Mouse (Mus musculus) hindbrain, embryonic 15.5 days (tissue): Measurements from ENCODE around the gene Fzd2. TPM values are rescaled to one million over a fixed set of nuclear protein-coding genes. Genes with fewer than 3 reads are reported as not detected.
"Not testable (repeated sequence)": the region's sequence is repeated elsewhere in the genome, so short reads cannot be mapped to it uniquely, and the experiment has no call there.

Experiments used
- ATAC-seq: fragments of 200-750 bp; cut with Nextera tagmentation; 2 replicates; pipeline ENCODE4 v1.8.0; 2017; ENCODE audit warnings: low read depth, moderate number of reproducible peaks, moderate TSS enrichment; ENCODE audit not compliant: low FRiP score
- H3K27ac ChIP-seq: fragments of 300-500 bp; sonication (generic); replicated peaks from 2 replicates; pipeline ENCODE4 v1.5.1; 2015; ENCODE audit warnings: mild to moderate bottlenecking, inconsistent platforms
- H3K27me3 ChIP-seq: fragments of 300-500 bp; sonication (generic); 2 replicates; pipeline ENCODE4 v1.6.1; 2015; ENCODE audit warnings: control low read depth, inconsistent platforms
- H3K36me3 ChIP-seq: fragments of 300-500 bp; sonication (generic); 2 replicates; pipeline ENCODE4 v1.6.1; 2015; ENCODE audit warnings: control low read depth, inconsistent platforms
- H3K4me1 ChIP-seq: fragments of 300-500 bp; sonication (generic); replicated peaks from 2 replicates; pipeline ENCODE4 v1.6.1; 2015; ENCODE audit warnings: control low read depth, inconsistent platforms
- H3K4me2 ChIP-seq: fragments of 300-500 bp; sonication (generic); 2 replicates; pipeline ENCODE4 v1.6.1; 2015; ENCODE audit warnings: moderate library complexity, mild to moderate bottlenecking, inconsistent platforms
- H3K4me3 ChIP-seq: fragments of 300-500 bp; sonication (generic); 2 replicates; pipeline ENCODE4 v1.5.1; 2015; ENCODE audit warnings: mild to moderate bottlenecking, inconsistent platforms
- H3K9ac ChIP-seq: fragments of 300-500 bp; sonication (generic); 2 replicates; pipeline ENCODE4 v1.6.1; 2015; ENCODE audit warnings: inconsistent platforms
- H3K9me3 ChIP-seq: fragments of 300-500 bp; sonication (generic); 2 replicates; pipeline ENCODE4 v1.6.1; 2016; ENCODE audit warnings: control low read depth, inconsistent platforms
- WGBS: fragments of 180-500 bp; shearing (Covaris S2); methylation state at CpG from one replicate; pipeline ENCODE4 v1.1.7; 2015; 5-methylcytosine and 5-hydroxymethylcytosine counted together
- polyA plus RNA-seq: library from polyadenylated mRNA; unstranded; fragments of >200 nt; fragmentation: Nextera tagmentation; extraction: Ambion mirVana; gene quantifications from 2 replicates; pipeline ENCODE4 v1.2.1, GENCODE M21; 2015

Gene Fzd2
- polyA plus RNA-seq, 1 experiment from 2014 or later, result 7.9 TPM

GRCm38 (mm10) chr11:102586445-102587130 lies 17.6 kb upstream of the Fzd2 start:
- Histone ChIP-seq H3K9ac (no peak overlapping the region), H3K4me1 (peaks cover 12% of the 10 kb centered on the region), H3K27me3 (no peaks in the 10 kb centered on the region), H3K27ac (no peak overlapping the region), H3K4me3 (no peak overlapping the region), H3K4me2 (no peak overlapping the region), H3K36me3 (no peaks in the 10 kb centered on the region), H3K9me3 (no peaks in the 10 kb centered on the region)
- no peak for ATAC-seq
- WGBS, result 95% methylated on average over 4 of the region's 4 CpGs

- no peaks in the 10 kb centered on the region for H3K9me3 ChIP-seq
- H3K36me3 ChIP-seq, result no peaks in the 10 kb centered on the region
- H3K4me3 ChIP-seq, result no peak overlapping the region
- WGBS, result 85% methylated on average over 3 of the region's 3 CpGs
- no peak overlapping the region for H3K9ac ChIP-seq
- H3K4me1 ChIP-seq, result peaks cover 3% of the 10 kb centered on the region; the same call in 1 of the 2 replicates
- H3K27me3 ChIP-seq, result no peaks in the 10 kb centered on the region
- no peak overlapping the region for H3K4me2 ChIP-seq
- no peak overlapping the region for H3K27ac ChIP-seq
- no peak for ATAC-seq
Observed at GRCm38 (mm10) chr11:102587554-102587953, 16.6 kb upstream of the Fzd2 start.

GRCm38 (mm10) chr11:102595341-102595820 lies 8.8 kb upstream of the Fzd2 start:
- Histone ChIP-seq H3K27me3 (no peaks in the 10 kb centered on the region), H3K36me3 (no peaks in the 10 kb centered on the region), H3K4me3 (no peak overlapping the region), H3K9me3 (no peaks in the 10 kb centered on the region), H3K4me1 (peaks cover 7% of the 10 kb centered on the region; the same call in 1 of the 2 replicates), H3K9ac (no peak overlapping the region), H3K4me2 (no peak overlapping the region), H3K27ac (no peak overlapping the region)
- WGBS, result 10% methylated on average over 3 of the region's 4 CpGs
- ATAC-seq, result no peak

- no peak for ATAC-seq
- no peak overlapping the region for H3K4me3 ChIP-seq
- H3K4me2 ChIP-seq, result no peak overlapping the region
- H3K9ac ChIP-seq, result no peak overlapping the region
- no peaks in the 10 kb centered on the region for H3K36me3 ChIP-seq
- H3K4me1 ChIP-seq, result peaks cover 26% of the 10 kb centered on the region
- H3K27ac ChIP-seq, result no peak overlapping the region
- H3K9me3 ChIP-seq, result no peaks in the 10 kb centered on the region
- WGBS, result 95% methylated on average over 3 of the region's 3 CpGs
- H3K27me3 ChIP-seq, result peaks cover 2% of the 10 kb centered on the region; the same call in 1 of the 2 replicates
Observed at GRCm38 (mm10) chr11:102599912-102600311, 4.3 kb upstream of the Fzd2 start.

GRCm38 (mm10) chr11:102602816-102603495 lies 1.2 kb upstream of the Fzd2 start:
- Histone ChIP-seq H3K4me3 (peak overlapping the region; percentile 77), H3K27me3 (peaks cover 5% of the 10 kb centered on the region; the same call in 1 of the 2 replicates), H3K27ac (peak overlapping the region; percentile 85), H3K4me1 (peaks cover 37% of the 10 kb centered on the region), H3K9ac (peak overlapping the region; percentile 41), H3K9me3 (no peaks in the 10 kb centered on the region), H3K36me3 (no peaks in the 10 kb centered on the region), H3K4me2 (peak overlapping the region; percentile 95)
- WGBS, result 1% methylated on average over 13 of the region's 13 CpGs
- ATAC-seq, result no peak

GRCm38 (mm10) chr11:102603496-102603850 lies 723 bp upstream of the Fzd2 start:
- peaks cover 5% of the 10 kb centered on the region; the same call in 1 of the 2 replicates for H3K27me3 ChIP-seq
- peak overlapping the region; percentile 41 for H3K9ac ChIP-seq
- WGBS, result 0% methylated on average over 10 of the region's 10 CpGs
- H3K27ac ChIP-seq, result peak overlapping the region; percentile 85
- H3K9me3 ChIP-seq, result no peaks in the 10 kb centered on the region
- peaks cover 37% of the 10 kb centered on the region for H3K4me1 ChIP-seq
- ATAC-seq, result no peak
- peak overlapping the region; percentile 95 for H3K4me2 ChIP-seq
- H3K36me3 ChIP-seq, result no peaks in the 10 kb centered on the region
- peak overlapping the region; percentile 77 for H3K4me3 ChIP-seq

GRCm38 (mm10) chr11:102604777-102605552 lies 769 bp downstream of the Fzd2 start:
- peaks cover 41% of the 10 kb centered on the region for H3K4me1 ChIP-seq
- WGBS, result under 1% methylated on average over 74 of the region's 74 CpGs

GRCm38 (mm10) chr11:102605553-102606416 lies 1.6 kb downstream of the Fzd2 start:
- Histone ChIP-seq H3K27me3 (peaks cover 5% of the 10 kb centered on the region; the same call in 1 of the 2 replicates), H3K4me1 (peaks cover 44% of the 10 kb centered on the region), H3K36me3 (no peaks in the 10 kb centered on the region), H3K9ac (peak overlapping the region; percentile 60), H3K27ac (peak overlapping the region; percentile 90; the same call in 1 of the 2 replicates), H3K4me2 (peak overlapping the region; percentile 95), H3K9me3 (no peaks in the 10 kb centered on the region), H3K4me3 (peak overlapping the region; percentile 77)
- WGBS, result under 1% methylated on average over 62 of the region's 62 CpGs
- 0 out of 2 replicates have a peak, but pooled peaks have one; percentile 7 for ATAC-seq

More at GRCm38 (mm10) chr11:102604777-102605552, 769 bp downstream of the Fzd2 start:
- Histone ChIP-seq H3K9ac (peak overlapping the region; percentile 60), H3K36me3 (no peaks in the 10 kb centered on the region), H3K4me3 (peak overlapping the region; percentile 77), H3K4me2 (peak overlapping the region; percentile 95), H3K27ac (peak overlapping the region; percentile 90), H3K9me3 (no peaks in the 10 kb centered on the region), H3K27me3 (peaks cover 5% of the 10 kb centered on the region; the same call in 1 of the 2 replicates)
- ATAC-seq, result peak; percentile 54

GRCm38 (mm10) chr11:102606751-102607171 lies 2.6 kb downstream of the Fzd2 start:
- Histone ChIP-seq H3K27me3 (peaks cover 5% of the 10 kb centered on the region), H3K4me1 (peaks cover 44% of the 10 kb centered on the region), H3K9ac (peak overlapping the region; percentile 19), H3K36me3 (no peaks in the 10 kb centered on the region), H3K4me2 (peak overlapping the region; percentile 95), H3K4me3 (peak overlapping the region; percentile 77), H3K27ac (peak overlapping the region; percentile 49; the same call in 1 of the 2 replicates), H3K9me3 (no peaks in the 10 kb centered on the region)
- ATAC-seq, result no peak
- WGBS, result 3% methylated on average over 12 of the region's 12 CpGs

- Histone ChIP-seq H3K4me1 (peaks cover 44% of the 10 kb centered on the region), H3K4me2 (peak overlapping the region; percentile 95), H3K9ac (peak overlapping the region; percentile 19; the same call in 1 of the 2 replicates), H3K4me3 (peak overlapping the region; percentile 77), H3K27ac (peak overlapping the region; percentile 49; the same call in 1 of the 2 replicates)
- 3% methylated on average over 12 of the region's 12 CpGs for WGBS
- H3K36me3 ChIP-seq, H3K9me3 ChIP-seq, H3K27me3 ChIP-seq, ATAC-seq: not testable (repeated sequence)
Observed at GRCm38 (mm10) chr11:102607201-102607600, 3.0 kb downstream of the Fzd2 start.
